Mouse (Mus musculus): Measurements from ENCODE around the gene Dennd6a.

DNA sequence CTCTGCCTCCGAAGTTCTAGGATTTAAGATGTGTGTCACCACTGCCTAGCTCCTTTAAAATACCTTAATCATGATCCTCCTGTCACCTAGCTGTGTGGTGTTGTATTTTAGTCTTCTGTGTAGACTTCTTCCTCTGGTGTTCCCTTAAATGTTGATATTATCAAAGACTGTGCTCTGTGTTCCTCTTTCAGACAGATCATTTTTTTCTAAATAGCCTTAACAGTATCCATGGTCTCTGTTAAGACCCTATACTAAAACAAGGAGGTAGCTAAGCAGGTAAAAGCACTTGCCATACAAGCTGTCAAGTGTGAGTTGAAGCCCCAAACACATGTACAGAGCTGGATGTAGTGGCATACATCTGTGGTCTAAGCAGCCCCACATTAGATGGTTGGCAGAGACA lies 36.0 kb downstream of the Dennd6a start:
- no peak for TF ChIP-seq POLR2A (IDR thresholded peaks at IDR 0.05; ENCODE audit: insufficient read depth, low read length)
- TF ChIP-seq CTCF (IDR thresholded peaks at IDR 0.05; ENCODE audit: low read depth, low read length): no peak
